In the genomic region with DNA sequence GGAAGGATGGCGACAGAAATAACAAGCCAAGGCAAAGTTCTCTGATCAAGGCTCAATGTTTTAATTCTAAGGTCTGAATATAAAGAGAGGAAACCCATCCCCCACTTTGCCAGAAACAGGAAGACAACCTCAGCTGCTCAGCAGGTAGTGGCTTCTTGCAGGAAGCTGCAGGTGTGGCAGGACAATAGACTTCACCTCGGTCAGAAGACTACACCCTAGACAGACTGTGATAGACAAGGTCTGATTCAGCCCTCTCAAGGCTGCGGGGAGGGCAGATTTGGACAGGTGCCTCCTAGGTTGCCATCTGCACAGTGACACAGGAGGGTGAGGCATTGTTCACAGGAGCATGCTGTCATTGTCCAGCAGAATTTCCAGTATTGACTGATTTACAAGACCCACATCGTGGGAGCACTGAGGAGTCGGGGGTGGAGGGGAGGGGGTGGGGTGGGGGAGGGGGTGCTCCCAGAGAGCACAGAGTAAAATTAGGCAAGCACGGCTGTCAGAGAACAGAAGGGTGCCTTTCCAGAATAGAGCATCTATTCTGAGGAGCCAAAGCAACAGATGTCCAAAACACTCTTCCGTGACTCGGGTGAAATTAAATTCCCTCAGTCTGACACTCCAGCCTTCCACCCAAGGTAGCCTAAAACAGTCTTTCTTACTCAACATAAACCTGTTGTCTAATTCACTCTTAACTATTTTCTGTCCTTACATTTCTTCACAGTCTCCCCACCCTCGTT, we compare ENCODE assay signal across 10 mouse cellular contexts. TPM values are rescaled to one million over a fixed set of nuclear protein-coding genes. Genes with fewer than 3 reads are reported as not detected.
DNase-seq lines count a peak whose midpoint lies in the region; TF ChIP-seq lines count a peak whose summit lies in the region.
"Had no signal": no experiment of that assay in that cellular context is flagged by ENCODE, and none has a peak within 500 bp of the region (broad histone marks: within the 10 kb centered on the region; RNA-seq: fewer than 3 reads in every experiment).

No protein-coding gene starts in this region.

- H3K27me3 ChIP-seq in spleen, adult 2 months (ENCODE audit: control insufficient read depth, insufficient read depth, low read length): no peaks in the 10 kb centered on the region
- H3K27me3 ChIP-seq: limb, embryonic 13.5 days had no signal

- no peak for TF ChIP-seq CTCF in spleen, adult 2 months (IDR thresholded peaks at IDR 0.05; ENCODE audit: extremely low read depth, insufficient read depth, insufficient read length, insufficient replicate concordance)

- DNase-seq in spleen, adult 2 months (ENCODE audit: low read depth in 1 of 2, low spot score in 2 of 2): no peak
- DNase-seq in spleen, adult 12 weeks (ENCODE audit: low spot score): no peak
- DNase-seq in cerebellum, adult 9-10 months: peak; percentile 49
- peak; percentile 16 to 32 for DNase-seq in layer of hippocampus, postnatal 14 days (ENCODE audit: low spot score in 2 of 2)
- DNase-seq in thymus, postnatal 36 days: peak; percentile 50 to 58
- no peak for DNase-seq in urinary bladder, postnatal 36 days (ENCODE audit: low spot score in 2 of 2)
- no peak for DNase-seq in urinary bladder, adult 18-20 months (ENCODE audit: low spot score in 2 of 2)
- DNase-seq: heart, adult 18-20 months; kidney, adult 11 months had no signal

- TF ChIP-seq POLR2A in spleen, adult 2 months (IDR thresholded peaks at IDR 0.05; ENCODE audit: low read depth, low read length): no peak

- peaks cover 12% of the 10 kb centered on the region; the same call in 1 of the 2 replicates for H3K4me1 ChIP-seq in spleen, adult 2 months (ENCODE audit: control insufficient read depth, insufficient read depth, insufficient read length)
- H3K4me1 ChIP-seq: limb, embryonic 13.5 days had no signal

- H3K36me3 ChIP-seq in spleen, adult 2 months (ENCODE audit: control insufficient read depth, insufficient read depth, low read length): no peaks in the 10 kb centered on the region
- H3K36me3 ChIP-seq: limb, embryonic 13.5 days had no signal

- H3K4me3 ChIP-seq in spleen, adult 2 months (ENCODE audit: extremely low read depth, insufficient read depth, insufficient read length): no peak overlapping the region
- H3K4me3 ChIP-seq: limb, embryonic 13.5 days had no signal

- peak overlapping the region; percentile 62 for H3K27ac ChIP-seq in spleen, adult 2 months (ENCODE audit: insufficient read depth, low read length)
- H3K27ac ChIP-seq: limb, embryonic 13.5 days had no signal

- 56% methylated on average over 9 of the region's 9 CpGs for WGBS in spleen, adult 2 months

RNA-seq across cellular contexts. Expression of gene Atp11b, which starts 30.2 kb away (rescaled TPM):
- 13.1 and 16.2 TPM in 2 replicates for polyA plus RNA-seq in spleen, adult 2 months (2012; rRNA removed)
- total RNA-seq in layer of hippocampus, postnatal 14 days (2021): 100 to 1,000 TPM in 1 of 2 experiments, 10 to 100 TPM in 1; 99.8 to 121 TPM

Comparison
In these comparisons a context has a peak if more than half of its experiments do, and no peak if none do; other contexts are left out.
1. DNase-seq: peak in cerebellum, adult 9-10 months (single experiment), layer of hippocampus, postnatal 14 days (2 of 2) and thymus, postnatal 36 days (2 of 2); none in spleen, adult 2 months (0 of 2), spleen, adult 12 weeks (single experiment), urinary bladder, postnatal 36 days (0 of 2) and urinary bladder, adult 18-20 months (0 of 2).